Mouse (Mus musculus) lung, postnatal 0 days (tissue): Measurements from ENCODE around the gene Plxdc1.

Source experiments
- CTCF ChIP-seq: IDR thresholded peaks from 2 replicates; pipeline ENCODE4 v1.5.1; 2016; ENCODE audit warnings: antibody characterized with exemption, mild to moderate bottlenecking
- EP300 ChIP-seq: IDR thresholded peaks from 2 replicates; pipeline ENCODE4 v1.6.1; 2016; ENCODE audit warnings: antibody characterized with exemption, mild to moderate bottlenecking, control low read depth

GRCm38 (mm10) chr11:97906905-97907304, 79.3 kb downstream of the Plxdc1 start:
- TF ChIP-seq CTCF (no peak), EP300 (no peak)
